Mouse (Mus musculus) heart, embryonic 12.5 days (tissue): Measurements from ENCODE around the gene Dact3. TPM values are rescaled to one million over a fixed set of nuclear protein-coding genes. Genes with fewer than 3 reads are reported as not detected.

Source experiments
- ATAC-seq: fragments of 200-750 bp; cut with Nextera tagmentation; 2 replicates; pipeline ENCODE4 v1.8.0; 2017; ENCODE audit warnings: moderate TSS enrichment, moderate library complexity; ENCODE audit not compliant: insufficient number of reproducible peaks, low FRiP score
- H3K27ac ChIP-seq: fragments of 300-500 bp; sonication (generic); 2 replicates; pipeline ENCODE4 v1.5.1; 2016; ENCODE audit warnings: mild to moderate bottlenecking, moderate library complexity; ENCODE audit not compliant: poor library complexity, severe bottlenecking
- H3K27me3 ChIP-seq: fragments of 300-500 bp; sonication (generic); replicated peaks from 2 replicates; pipeline ENCODE4 v1.6.1; 2016; ENCODE audit warnings: mild to moderate bottlenecking, moderate library complexity
- H3K36me3 ChIP-seq: fragments of 300-500 bp; sonication (generic); 2 replicates; pipeline ENCODE4 v1.6.1; 2016; ENCODE audit warnings: mild to moderate bottlenecking, moderate library complexity
- H3K4me1 ChIP-seq: fragments of 300-500 bp; sonication (generic); replicated peaks from 2 replicates; pipeline ENCODE4 v1.6.1; 2016; ENCODE audit warnings: mild to moderate bottlenecking
- H3K4me2 ChIP-seq: fragments of 300-500 bp; sonication (generic); 2 replicates; pipeline ENCODE4 v1.6.1; 2016; ENCODE audit warnings: mild to moderate bottlenecking, moderate library complexity
- H3K4me3 ChIP-seq: fragments of 300-500 bp; sonication (generic); 2 replicates; pipeline ENCODE4 v1.5.1; 2016; ENCODE audit warnings: mild to moderate bottlenecking
- H3K9ac ChIP-seq: fragments of 300-500 bp; sonication (generic); 2 replicates; pipeline ENCODE4 v1.6.1; 2016; ENCODE audit warnings: mild to moderate bottlenecking, moderate library complexity
- H3K9me3 ChIP-seq: fragments of 300-500 bp; sonication (generic); replicated peaks from 2 replicates; pipeline ENCODE4 v1.6.1; 2016; ENCODE audit warnings: mild to moderate bottlenecking, moderate library complexity
- WGBS: fragments of 180-500 bp; shearing (Covaris S2); methylation state at CpG from one replicate; pipeline ENCODE4 v1.1.7; 2016; 5-methylcytosine and 5-hydroxymethylcytosine counted together
- polyA plus RNA-seq: library from polyadenylated mRNA; unstranded; fragments of >200 nt; fragmentation: Nextera tagmentation; extraction: Ambion mirVana; gene quantifications from 2 replicates; pipeline ENCODE4 v1.2.1, GENCODE M21; 2016

The Dact3 gene
- polyA plus RNA-seq, 1 experiment from 2014 or later = 14.3 TPM

GRCm38 (mm10) chr7:16841561-16842560 lies 33.3 kb upstream of the Dact3 start:
- H3K9me3 ChIP-seq = no peaks in the 10 kb centered on the region
- peak overlapping the region; percentile 94 for H3K9ac ChIP-seq
- peaks cover 35% of the 10 kb centered on the region for H3K4me1 ChIP-seq
- H3K36me3 ChIP-seq = peaks cover 53% of the 10 kb centered on the region
- H3K27ac ChIP-seq = peak overlapping the region; percentile 87
- peak overlapping the region; percentile 70 for H3K4me3 ChIP-seq
- no peak for ATAC-seq
- H3K4me2 ChIP-seq = peak overlapping the region; percentile 98
- 39% methylated on average over 11 of the region's 11 CpGs for WGBS
- H3K27me3 ChIP-seq = no peaks in the 10 kb centered on the region

DNA sequence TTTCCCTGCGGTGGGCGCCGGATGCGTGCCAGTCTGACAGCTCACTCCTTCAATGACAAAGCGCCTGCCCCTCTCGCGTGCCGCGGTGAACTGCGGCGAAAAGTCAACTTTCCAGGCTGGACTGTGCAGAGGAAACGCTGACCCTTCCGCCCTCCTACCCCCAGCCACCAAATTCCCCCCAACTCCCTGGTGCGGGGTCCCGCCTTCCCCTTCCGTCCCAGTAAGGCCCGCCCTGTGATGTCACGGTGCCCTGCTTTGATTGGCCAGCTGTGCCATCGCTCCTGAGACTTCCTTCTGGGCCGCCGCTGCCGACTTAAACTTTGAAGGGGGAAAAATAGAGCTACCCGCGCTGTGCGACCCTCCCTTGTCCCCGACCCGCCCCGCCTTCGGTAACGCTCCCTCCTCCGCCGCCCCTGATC lies 32.5 kb upstream of the Dact3 start, which contains the start of gene Prkd2:
Gene Prkd2, plus strand, starts transcription at position 258 of the 419 bp plus-strand sequence.
- Histone ChIP-seq H3K9me3 (no peaks in the 10 kb centered on the region), H3K27ac (peak within 1 kb of the TSS; percentile 87), H3K36me3 (peaks cover 53% of the 10 kb centered on the region), H3K4me3 (peak within 1 kb of the TSS; percentile 70), H3K4me2 (peak within 1 kb of the TSS; percentile 98), H3K4me1 (peaks cover 35% of the 10 kb centered on the region), H3K9ac (peak within 1 kb of the TSS; percentile 94), H3K27me3 (no peaks in the 10 kb centered on the region)
- ATAC-seq = peak; percentile 82
- WGBS = 0% methylated on average over 32 of the region's 32 CpGs

DNA sequence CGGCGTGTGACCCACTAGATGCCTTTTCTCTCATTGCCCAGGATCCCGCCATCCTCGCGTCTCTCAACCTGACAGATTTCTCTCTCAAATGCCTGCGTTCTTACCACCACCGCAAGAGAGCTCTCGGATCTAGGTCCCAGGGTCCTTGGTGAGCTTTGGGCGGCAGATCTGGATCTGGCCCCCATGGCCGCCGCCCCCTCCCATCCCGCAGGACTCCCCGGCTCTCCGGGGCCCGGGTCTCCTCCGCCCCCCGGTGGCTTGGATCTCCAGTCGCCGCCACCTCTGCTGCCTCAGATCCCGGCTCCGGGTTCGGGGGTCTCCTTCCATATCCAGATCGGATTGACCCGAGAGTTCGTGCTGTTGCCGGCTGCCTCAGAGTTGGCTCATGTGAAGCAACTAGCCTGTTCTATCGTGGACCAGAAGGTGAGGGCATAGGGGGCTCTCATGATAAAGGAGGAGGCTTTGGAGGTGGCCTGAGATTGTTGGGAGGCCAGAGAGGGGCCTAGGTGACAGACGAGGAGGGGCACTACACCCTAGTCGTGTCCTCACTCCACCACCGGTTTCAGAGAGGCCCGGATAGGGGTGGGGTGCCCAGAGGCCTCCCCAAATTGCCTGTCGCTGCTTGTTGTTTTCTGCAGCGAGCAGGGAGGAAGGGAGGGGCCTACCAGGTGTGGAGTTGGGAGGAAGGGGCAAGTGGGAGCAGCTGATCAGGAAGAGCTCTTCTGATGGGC lies 31.5 kb upstream of the Dact3 start:
- WGBS = under 1% methylated on average over 32 of the region's 33 CpGs
- H3K4me2 ChIP-seq = peak overlapping the region; percentile 98
- no peak for ATAC-seq
- peak overlapping the region; percentile 87 for H3K27ac ChIP-seq
- peaks cover 47% of the 10 kb centered on the region for H3K36me3 ChIP-seq
- peak overlapping the region; percentile 94 for H3K9ac ChIP-seq
- H3K4me1 ChIP-seq = peaks cover 35% of the 10 kb centered on the region
- H3K4me3 ChIP-seq = peak overlapping the region; percentile 70
- no peaks in the 10 kb centered on the region for H3K27me3 ChIP-seq
- H3K9me3 ChIP-seq = no peaks in the 10 kb centered on the region

DNA sequence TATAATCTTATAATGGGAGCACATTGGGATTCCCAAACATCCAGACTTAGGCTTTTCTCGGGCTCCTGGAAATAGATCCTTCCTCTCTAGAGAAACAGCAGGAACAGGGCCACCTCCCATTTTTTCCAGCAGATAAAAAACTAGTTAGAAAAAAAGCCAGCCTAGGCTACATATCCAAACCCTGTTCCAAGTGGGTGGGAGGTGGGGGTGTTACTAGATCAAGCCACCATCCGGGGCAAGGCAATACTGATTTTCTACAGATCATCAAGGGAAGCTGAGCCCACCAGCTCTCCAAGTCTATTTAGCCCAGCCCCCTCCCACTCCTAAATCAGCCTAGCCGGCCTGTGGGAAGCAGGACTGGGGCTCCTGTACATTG lies 30.4 kb upstream of the Dact3 start:
- Histone ChIP-seq H3K4me1 (peaks cover 35% of the 10 kb centered on the region), H3K36me3 (peaks cover 47% of the 10 kb centered on the region), H3K4me3 (peak overlapping the region; percentile 70), H3K27me3 (no peaks in the 10 kb centered on the region), H3K4me2 (peak overlapping the region; percentile 98), H3K9ac (peak overlapping the region; percentile 64), H3K27ac (peak overlapping the region; percentile 87), H3K9me3 (no peaks in the 10 kb centered on the region)
- no peak for ATAC-seq
- WGBS = 46% methylated on average over 3 of the region's 3 CpGs

GRCm38 (mm10) chr7:16845072-16845819 lies 29.9 kb upstream of the Dact3 start:
- ATAC-seq = no peak; the same call in 1 of the 2 replicates
- Histone ChIP-seq H3K9me3 (no peaks in the 10 kb centered on the region), H3K27ac (peak overlapping the region; percentile 87), H3K9ac (peak overlapping the region; percentile 64), H3K4me2 (peak overlapping the region; percentile 98), H3K27me3 (no peaks in the 10 kb centered on the region), H3K4me3 (peak overlapping the region; percentile 70), H3K36me3 (peaks cover 47% of the 10 kb centered on the region), H3K4me1 (peaks cover 35% of the 10 kb centered on the region)
- 31% methylated on average over 14 of the region's 14 CpGs for WGBS

- H3K4me3 ChIP-seq = peak overlapping the region; percentile 70
- H3K9me3 ChIP-seq = no peaks in the 10 kb centered on the region
- peak overlapping the region; percentile 98 for H3K4me2 ChIP-seq
- no peaks in the 10 kb centered on the region for H3K27me3 ChIP-seq
- peaks cover 47% of the 10 kb centered on the region for H3K36me3 ChIP-seq
- peak overlapping the region; percentile 87 for H3K27ac ChIP-seq
- ATAC-seq = no peak
- H3K4me1 ChIP-seq = peaks cover 35% of the 10 kb centered on the region
- peak overlapping the region; percentile 64; the same call in 1 of the 2 replicates for H3K9ac ChIP-seq
- 32% methylated on average over 10 of the region's 10 CpGs for WGBS
These were observed 29.3 kb upstream of the Dact3 start for GRCm38 (mm10) chr7:16845820-16846167.

GRCm38 (mm10) chr7:16846775-16847174 lies 28.3 kb upstream of the Dact3 start:
- H3K9me3 ChIP-seq = no peaks in the 10 kb centered on the region
- no peak overlapping the region for H3K4me3 ChIP-seq
- H3K4me2 ChIP-seq = no peak overlapping the region
- peaks cover 27% of the 10 kb centered on the region for H3K4me1 ChIP-seq
- H3K27me3 ChIP-seq = no peaks in the 10 kb centered on the region
- 93% methylated on average over 5 of the region's 5 CpGs for WGBS
- peaks cover 47% of the 10 kb centered on the region for H3K36me3 ChIP-seq
- ATAC-seq = no peak
- H3K27ac ChIP-seq = no peak overlapping the region
- H3K9ac ChIP-seq = no peak overlapping the region

DNA sequence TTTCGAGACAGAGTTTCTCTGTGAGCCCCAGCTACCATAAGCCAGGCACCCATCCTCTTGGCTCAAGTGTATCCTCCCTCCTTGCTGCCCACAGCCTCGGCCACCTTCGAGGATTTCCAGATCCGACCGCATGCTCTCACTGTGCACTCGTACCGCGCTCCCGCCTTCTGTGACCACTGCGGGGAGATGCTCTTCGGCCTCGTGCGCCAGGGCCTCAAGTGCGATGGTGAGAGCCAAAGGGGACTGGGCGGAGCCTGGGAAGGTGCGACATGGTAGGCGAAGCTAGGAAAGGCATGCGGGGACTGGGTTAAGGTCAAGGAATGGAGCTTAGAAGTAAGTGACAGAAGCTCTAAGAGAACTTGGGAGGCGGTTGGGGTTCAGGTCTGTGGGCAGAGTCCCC lies 27.6 kb upstream of the Dact3 start:
- peaks cover 52% of the 10 kb centered on the region for H3K36me3 ChIP-seq
- no peak overlapping the region for H3K4me2 ChIP-seq
- no peak overlapping the region for H3K9ac ChIP-seq
- WGBS = 79% methylated on average over 19 of the region's 19 CpGs
- no peak overlapping the region for H3K27ac ChIP-seq
- no peaks in the 10 kb centered on the region for H3K9me3 ChIP-seq
- H3K27me3 ChIP-seq = no peaks in the 10 kb centered on the region
- no peak for ATAC-seq
- H3K4me1 ChIP-seq = peaks cover 21% of the 10 kb centered on the region
- no peak overlapping the region for H3K4me3 ChIP-seq

GRCm38 (mm10) chr7:16848579-16848978 lies 26.5 kb upstream of the Dact3 start:
- no peak overlapping the region for H3K27ac ChIP-seq
- no peaks in the 10 kb centered on the region for H3K9me3 ChIP-seq
- ATAC-seq = no peak
- 33% methylated on average over 17 of the region's 17 CpGs for WGBS
- H3K4me2 ChIP-seq = no peak overlapping the region
- H3K9ac ChIP-seq = no peak overlapping the region
- peaks cover 61% of the 10 kb centered on the region for H3K36me3 ChIP-seq
- no peak overlapping the region for H3K4me3 ChIP-seq
- no peaks in the 10 kb centered on the region for H3K27me3 ChIP-seq
- peaks cover 20% of the 10 kb centered on the region for H3K4me1 ChIP-seq

GRCm38 (mm10) chr7:16851636-16852035 lies 23.5 kb upstream of the Dact3 start:
- no peak overlapping the region for H3K4me2 ChIP-seq
- peaks cover 86% of the 10 kb centered on the region for H3K36me3 ChIP-seq
- WGBS = 86% methylated on average over 4 of the region's 4 CpGs
- no peak overlapping the region for H3K27ac ChIP-seq
- ATAC-seq = no peak
- H3K4me3 ChIP-seq = no peak overlapping the region
- H3K4me1 ChIP-seq = no peaks in the 10 kb centered on the region
- H3K9ac ChIP-seq = no peak overlapping the region
- H3K27me3 ChIP-seq = no peaks in the 10 kb centered on the region
- no peaks in the 10 kb centered on the region for H3K9me3 ChIP-seq
